Mouse (Mus musculus): ENCODE measurements at regions not wholly inside any gene's neighbourhood (a gene's known extent, or its start where the extent isn't known, plus 50 kb on each side); places are given as distances from the start of the nearest gene placed in this dataset.

DNA sequence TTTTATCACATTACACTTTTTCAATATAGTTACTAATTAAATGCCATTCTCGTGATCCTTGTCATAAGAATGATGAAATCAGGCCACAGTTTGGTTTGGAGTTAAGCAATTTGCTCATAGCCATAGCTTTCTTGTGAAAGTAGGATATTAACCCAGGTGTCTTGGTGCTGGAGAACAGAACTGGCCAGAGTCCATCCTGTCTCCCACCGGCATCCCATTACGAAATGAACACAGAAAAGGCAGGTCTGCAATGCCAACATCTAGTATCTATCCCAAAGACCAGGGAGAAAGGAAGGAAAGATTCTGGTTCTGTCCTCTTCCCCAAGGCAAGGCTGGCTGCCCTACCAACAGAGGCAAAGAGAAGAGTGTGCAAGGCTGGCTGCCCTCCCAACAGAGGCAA, 61.6 kb upstream of the Avpr1a start:
- DNase-seq (ENCODE audit: low spot score in 2 of 2): no peak

DNA sequence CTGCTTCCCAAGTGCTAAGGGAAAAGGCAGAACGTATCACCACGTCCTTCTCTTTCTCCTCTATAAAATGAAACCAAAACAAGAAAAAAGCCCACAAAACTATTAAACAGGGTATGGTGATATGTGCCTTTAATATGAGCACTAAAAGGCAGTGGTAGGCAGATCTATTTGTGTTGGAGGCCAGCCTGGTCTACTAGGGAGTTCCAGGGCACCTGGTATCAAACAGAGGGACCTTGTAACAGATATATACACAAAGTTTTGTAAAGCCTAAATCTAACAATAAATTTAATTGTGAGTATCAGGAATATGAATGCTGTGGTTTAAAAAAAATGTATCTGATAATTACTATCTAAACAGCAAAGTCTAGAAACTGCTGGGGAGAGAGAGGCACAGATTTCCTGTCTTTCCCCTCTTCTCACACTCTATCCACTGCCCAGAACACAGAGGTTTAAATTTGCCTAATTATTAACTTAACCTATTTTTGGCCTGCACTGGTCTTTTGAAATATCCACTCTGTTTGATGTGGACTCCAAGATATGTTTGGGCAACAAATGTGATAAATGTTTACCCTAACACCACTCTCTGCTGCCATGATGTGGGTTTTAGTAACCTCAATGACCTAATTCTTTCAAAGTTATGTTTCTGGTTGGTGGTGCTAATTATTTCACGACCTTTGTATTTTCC, 68.5 kb upstream of the Avpr1a start:
- no peak for DNase-seq (ENCODE audit: low spot score in 2 of 2)

DNA sequence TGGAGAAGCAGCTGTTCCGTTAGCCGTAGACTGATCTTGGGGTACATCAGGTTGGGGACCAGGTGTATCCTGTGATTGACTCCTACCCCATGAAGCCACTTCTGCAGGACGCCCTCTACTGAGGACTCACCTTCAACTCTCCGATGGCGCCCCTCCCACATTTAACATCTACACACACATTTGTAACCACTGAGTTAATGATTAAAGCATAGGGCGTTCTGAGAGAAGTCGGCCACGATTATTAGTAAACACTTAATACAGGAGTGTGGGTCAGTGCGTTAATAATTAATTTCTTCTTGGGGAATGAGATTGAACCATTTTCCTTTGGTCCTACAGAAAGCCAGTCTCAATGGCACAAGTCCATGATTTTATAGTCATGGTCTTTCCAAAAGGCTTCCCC, 105.0 kb upstream of the Avpr1a start:
- no peak for DNase-seq (ENCODE audit: low spot score in 2 of 2)

DNA sequence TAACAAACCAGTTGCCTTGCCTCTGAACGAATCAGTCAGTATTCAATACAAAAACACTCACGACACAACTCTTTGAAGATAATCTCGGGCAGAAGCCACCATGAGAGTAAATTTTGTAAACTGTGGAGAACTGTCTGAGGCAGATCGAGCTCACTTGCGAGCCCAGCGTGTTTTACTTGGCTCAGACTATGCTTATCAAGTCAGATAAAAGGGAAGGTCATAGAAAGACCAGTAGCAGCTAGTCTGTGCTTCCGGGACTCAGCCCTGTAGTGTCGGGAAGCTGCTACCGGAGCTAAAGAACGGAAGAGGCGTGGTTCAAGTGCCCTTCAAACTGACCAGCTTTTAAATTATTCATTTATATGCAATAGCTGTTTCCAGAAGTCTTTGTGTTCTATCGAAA, 105.9 kb upstream of the Avpr1a start:
- no peak for DNase-seq (ENCODE audit: low spot score in 2 of 2)

DNA sequence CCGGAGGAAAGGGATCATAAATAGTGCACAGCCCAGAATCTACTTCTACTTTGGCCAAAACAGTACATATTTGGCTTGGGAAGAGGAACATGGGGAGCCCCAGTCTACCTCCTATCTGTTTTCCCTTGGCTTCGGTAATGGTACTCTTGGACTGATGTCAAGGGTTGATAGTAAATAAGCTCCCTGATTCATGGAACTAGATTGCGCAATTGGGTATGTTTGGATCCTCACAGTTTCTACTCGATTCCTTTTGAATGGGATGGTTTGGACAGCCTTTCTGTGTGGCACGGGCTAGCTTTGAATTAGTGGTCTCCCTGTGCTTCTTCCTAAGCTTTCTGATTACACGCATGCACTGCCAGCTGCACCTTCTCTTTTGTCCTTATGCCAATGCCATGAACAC, 121.4 kb upstream of the Avpr1a start:
- no peak for DNase-seq (ENCODE audit: low spot score in 2 of 2)

DNA sequence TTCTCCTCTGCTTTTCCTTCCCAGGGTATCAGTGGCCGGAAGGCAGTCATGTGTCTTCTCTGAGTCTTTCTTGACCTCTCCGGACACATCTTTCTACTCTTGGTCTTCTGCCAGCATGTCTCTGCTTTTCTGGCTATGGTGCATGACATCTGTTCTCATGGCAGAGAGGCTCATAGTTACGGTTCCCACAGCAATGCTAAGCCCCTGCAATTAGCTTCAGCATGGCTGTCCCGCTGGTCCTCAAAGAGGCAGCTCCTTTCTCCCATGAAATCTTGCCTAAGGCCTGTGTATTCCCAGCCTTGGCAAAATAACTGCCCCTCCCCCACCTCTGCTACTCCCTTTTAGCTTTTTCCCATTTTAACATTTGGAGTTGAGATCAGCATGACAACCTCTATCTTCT, 129.4 kb upstream of the Avpr1a start:
- no peak for DNase-seq (ENCODE audit: low spot score in 2 of 2)

DNA sequence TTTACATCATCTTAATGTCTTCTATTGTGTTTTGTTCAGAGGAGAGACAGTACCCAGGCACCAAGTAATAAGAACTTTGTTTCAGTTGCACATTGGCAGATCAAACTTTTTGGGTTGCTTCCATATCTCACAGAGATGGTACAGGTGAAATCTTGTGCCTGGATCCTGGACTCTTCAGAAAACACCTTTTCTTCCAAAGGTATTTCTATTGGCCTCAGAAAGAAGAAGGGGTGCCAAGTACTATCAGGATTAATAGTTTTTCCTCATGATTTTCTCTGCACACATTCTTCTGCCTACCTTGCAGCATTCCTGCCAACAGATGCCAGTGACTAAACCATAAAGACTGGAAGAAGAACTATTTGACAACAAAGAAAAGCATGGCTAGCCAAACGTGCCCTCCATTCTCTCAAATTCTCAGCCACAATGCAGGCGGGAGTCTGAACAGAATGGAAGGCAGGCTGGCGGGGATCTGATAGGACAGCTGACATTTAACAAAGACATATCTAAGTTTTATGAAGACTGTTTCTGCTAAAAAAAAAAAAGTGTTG, 137.6 kb upstream of the Avpr1a start:
- no peak for DNase-seq (ENCODE audit: low spot score in 2 of 2)

DNA sequence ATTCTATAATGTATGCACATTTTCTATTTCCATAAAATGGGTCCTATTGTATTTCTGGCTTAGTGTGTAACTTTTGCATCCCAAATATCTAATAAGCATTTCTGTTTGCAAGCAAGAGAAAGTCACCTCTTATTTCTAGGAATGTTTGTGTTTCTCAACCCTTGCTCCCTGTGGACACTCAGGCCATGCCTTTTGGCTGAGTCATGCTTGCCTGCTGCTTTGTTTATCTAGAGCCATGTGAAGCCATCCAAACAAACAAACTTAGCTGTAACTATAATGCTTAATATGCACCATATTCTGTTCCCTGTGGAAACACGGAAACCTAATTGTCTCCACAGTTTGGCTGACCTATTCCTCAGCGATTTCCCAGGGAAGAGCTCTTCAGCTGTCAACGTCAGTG, 139.6 kb upstream of the Avpr1a start:
- DNase-seq (ENCODE audit: low spot score in 2 of 2): no peak

DNA sequence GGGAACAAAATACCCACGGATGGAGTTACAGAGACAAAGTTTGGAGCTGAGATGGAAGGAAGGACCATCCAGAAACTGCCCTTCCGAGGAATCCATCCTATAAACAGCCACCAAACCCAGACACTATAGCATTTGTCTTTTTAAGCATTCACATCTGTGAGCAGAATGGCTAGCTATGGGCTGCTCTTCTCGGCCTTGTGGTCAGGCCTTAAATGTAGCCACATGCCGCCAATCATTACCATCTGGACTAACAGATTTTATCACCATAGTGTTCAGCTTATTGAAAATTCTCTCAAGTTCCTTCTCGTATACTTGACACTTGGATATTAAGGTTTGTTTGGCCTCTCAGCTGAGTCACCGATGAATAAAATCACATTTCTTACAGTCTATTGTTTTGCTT, 146.0 kb upstream of the Avpr1a start:
- no peak for DNase-seq (ENCODE audit: low spot score in 2 of 2)

DNA sequence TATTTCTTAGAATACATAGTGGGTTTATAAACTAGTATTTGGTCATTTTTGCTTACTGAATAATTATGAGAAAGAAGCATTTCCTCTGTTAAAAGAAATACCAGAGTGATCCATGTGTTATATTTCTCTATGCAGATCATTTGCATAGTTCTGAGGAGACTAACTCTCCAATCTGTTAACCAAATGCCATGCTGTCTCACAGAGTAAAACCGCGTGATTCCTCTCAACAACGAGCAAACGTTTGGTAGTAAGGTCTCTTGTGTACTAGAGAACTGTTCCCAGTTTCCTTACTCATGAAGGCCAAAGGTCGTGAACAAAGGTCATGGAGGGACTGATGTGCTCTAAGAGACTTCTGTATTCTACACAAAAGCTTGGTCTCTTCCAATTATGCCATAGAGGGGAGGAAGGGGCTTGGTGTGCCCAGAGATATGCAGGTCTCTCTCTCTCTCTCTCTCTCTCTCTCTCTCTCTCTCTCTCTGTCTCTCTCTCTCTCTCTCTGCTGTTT, 152.3 kb upstream of the Avpr1a start:
- DNase-seq (ENCODE audit: low spot score in 2 of 2): no peak

DNA sequence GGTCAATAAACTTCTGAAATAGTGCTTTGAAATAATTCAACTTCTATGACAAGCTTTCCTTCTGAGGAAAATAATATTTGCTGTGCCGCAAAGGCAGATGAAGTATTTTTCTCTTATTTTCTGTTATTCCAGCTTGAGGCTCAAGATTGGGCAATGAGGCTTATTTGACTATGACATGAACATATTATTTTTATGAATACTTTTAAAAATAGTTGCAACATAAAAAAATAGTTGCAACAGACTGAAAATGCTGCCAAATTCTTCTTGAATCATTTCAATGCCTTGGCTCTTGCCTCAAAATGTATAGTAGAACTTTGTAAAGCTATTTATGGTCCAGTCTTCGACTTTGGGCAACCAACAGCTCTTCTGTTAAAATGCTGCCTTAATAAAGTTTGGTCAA, 156.7 kb upstream of the Avpr1a start:
- DNase-seq (ENCODE audit: low spot score in 2 of 2): no peak

DNA sequence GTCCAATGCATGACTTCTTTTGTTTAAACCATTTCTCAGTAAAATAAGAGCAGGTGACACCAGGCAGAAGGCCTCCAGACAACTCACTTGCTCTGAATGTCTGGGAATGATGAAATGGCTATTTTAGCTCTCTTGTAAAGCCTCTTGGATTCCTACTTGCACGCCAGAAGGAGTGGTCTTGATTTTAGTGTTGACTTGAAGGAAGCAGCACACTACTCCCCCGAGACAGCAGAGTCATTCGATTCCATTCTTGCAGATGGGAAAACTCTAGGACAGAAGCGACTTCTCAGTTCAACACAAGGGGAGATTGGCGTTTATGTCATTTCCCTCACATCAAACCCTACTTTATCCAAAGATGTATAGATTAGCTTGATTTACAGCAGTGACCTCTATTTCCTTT, 157.2 kb upstream of the Avpr1a start:
- no peak for DNase-seq (ENCODE audit: low spot score in 2 of 2)

DNA sequence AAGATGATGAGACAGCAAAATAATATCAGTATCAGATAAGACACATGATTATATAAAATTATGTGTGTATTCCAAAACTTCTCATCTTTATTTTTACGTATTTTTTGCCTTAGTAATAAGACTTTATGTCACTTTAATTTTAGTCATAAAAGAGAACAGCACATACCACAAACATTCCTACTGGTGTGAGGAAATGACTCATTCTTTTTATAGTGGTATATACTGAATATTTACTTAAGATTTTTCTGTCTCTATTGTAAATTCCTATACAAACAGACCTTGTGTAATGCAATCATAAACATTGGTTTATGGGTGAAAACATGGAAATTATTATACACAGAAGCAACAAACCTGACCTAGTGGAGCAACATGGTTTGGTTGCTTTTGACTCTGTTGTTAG, 173.4 kb upstream of the Avpr1a start:
- no peak for DNase-seq (ENCODE audit: low spot score in 2 of 2)

DNA sequence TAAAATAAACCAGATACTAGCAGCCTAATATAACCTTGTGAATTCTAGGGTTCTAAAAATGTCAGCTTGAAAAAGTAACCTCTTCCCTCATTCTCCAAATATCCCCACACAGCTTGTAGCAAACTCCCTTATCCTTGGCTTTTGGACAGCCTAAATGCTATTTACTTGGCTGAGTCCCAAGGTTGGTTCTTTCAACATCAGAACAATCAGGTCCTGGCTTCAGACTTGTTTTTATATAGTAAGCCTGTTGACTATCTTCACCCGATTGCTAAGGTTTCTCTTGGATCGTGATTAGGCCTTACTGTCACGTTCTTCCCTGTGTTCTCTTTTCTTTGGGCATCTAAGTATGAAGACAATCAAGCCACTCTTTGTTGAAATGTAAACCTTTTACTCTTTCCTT, 174.1 kb upstream of the Avpr1a start:
- DNase-seq (ENCODE audit: low spot score in 2 of 2): no peak

DNA sequence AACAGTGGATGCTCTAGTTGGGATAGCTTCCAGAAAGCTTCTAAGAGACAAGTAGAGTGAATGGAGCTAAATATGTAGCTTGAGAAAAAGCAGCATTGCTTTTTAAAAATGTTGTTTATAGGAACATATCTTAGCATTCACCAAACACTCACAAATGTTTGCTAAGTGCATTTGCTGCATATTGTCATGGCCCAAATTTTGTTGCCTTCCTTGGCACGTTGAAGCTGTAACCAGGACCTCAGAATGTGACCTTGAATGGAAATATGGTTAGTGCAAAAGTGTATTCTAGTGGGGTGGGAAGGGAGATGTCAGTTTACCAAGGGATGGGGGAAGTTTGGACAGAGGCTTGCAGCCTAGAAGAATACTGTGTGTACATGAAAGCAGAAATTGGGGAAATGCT, 166.9 kb upstream of the Rxylt1 start:
- DNase-seq (ENCODE audit: low spot score in 2 of 2): no peak

DNA sequence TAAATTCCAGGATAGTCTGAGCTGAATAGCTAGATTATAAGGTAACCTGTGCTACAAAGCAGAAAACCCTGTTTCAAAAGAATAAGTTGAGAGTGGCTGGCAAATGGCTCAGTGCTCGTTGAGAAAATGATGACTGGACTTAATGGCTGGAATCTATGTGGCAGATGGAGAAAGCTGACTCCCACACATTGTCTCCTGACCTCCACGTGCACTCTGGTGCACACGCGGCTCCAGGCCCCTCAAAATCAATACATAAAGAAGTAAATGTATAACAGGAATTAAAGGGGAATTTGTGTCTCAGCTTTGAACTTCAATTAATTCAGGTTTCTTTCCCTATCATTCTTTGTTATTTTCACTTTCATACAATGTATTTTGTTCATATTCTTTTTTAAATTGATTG, 162.2 kb upstream of the Rxylt1 start:
- no peak for DNase-seq (ENCODE audit: low spot score in 2 of 2)

DNA sequence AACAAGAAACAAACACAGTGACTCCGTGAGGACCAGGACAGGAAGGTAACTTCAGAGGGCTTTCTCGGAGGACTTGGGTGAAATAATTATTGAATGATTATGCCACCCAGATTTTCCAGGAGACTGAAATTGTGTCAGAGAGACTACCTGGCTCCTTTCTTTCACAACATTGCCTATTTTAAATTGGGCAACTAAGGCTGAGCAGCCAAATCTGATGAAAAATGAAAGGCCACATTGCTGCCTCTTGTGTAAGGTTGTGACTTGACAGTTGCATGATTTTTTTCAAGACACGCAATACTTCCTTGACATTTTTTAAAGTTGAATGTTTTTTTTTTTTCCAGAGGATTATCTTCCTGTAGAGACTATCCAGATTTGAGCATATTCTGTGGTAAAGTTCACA, 161.5 kb upstream of the Rxylt1 start:
- DNase-seq (ENCODE audit: low spot score in 2 of 2): no peak

DNA sequence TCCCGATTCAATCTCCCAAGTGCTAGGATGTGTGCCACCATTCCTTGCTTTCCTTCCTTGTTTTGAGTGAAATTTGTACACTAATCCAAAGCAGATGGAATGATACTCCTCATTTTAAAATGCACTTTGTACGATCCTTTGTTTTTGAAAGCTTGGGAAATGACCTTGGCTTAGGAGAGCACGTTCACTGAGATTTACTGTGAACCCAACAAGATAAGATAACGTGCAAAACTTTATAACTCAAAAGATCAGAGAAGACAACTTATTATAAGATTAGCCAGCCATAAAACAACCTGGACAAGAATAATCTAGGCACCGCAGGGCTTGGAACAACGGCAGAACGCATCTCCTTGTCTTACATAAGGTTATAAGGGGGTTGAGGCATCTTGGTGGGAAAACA, 134.6 kb upstream of the Rxylt1 start:
- no peak for DNase-seq (ENCODE audit: low spot score in 2 of 2)

DNA sequence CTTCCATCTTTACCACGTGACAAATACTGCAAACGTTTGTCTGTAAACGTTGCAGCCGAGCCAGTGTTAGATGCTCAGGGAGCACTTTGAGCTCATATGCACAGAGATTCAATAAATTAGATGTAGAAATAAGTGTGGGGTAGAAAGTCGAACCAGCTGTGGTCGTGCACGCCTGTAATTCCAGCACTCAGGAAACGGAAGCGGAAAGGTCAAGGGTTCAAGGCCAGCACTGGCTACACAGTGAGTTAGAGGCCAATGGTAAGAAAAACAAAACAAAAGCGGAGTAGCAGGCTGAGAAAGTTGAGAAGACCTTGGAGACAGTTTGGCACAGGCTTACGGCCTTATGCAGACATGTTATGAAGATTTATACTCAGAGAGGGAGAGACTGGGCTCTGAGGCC, 133.6 kb upstream of the Rxylt1 start:
- no peak for DNase-seq (ENCODE audit: low spot score in 2 of 2)

DNA sequence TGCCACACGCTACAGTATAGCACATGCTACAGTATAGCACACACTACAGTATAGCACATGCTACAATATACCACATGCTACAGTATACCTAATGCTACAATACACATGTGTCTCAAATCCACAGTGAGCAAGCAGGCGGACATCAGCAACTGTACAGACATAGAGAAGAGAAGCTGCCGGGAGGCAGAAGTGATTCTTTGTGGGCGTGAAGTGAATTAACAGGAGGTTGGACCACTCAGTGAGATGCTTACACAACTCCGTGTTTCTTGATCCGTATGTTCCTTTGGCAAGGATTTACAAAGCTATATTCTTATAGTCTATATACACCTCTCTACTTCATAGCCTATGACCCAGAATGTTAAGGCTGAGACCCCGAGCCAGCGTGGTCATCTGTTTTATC, 128.5 kb upstream of the Rxylt1 start:
- DNase-seq (ENCODE audit: low spot score in 2 of 2): no peak

DNA sequence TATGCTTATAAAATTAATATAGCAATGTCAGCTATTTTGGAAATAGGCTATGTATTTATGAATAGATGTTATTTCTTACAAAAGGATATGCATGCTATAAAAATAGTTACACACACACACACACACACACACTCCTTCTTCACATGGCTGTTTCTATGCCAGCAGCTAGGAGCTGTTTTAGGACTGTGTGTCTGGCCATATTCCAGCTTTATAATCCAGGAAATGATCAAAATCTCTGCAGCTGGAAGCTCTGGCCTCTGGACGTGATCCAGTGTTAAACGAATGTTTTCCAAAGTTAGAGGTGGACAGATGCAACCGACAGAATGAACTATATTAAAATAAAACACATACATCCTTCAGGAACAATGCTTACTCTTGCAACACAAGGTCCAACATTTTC, 125.9 kb upstream of the Rxylt1 start:
- DNase-seq (ENCODE audit: low spot score in 2 of 2): no peak

DNA sequence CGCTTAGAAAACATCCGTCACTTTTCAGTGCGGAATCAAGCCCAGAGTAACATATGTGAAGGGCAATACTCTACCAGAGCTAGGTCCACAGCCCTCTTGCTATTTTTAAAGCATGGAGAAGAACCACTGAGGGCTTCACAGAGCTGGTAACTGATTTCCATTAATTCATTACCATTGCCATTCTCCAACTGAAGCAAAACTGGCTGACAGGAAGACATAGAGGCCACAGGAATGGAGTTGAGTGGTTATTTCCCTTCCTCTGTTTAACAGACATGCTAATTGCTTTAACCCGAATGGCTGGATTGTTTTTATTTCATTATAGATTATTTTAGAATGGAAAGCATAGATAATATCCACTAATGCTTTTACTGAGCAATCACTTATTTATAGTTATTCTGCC, 120.4 kb upstream of the Rxylt1 start:
- DNase-seq (ENCODE audit: low spot score in 2 of 2): no peak

DNA sequence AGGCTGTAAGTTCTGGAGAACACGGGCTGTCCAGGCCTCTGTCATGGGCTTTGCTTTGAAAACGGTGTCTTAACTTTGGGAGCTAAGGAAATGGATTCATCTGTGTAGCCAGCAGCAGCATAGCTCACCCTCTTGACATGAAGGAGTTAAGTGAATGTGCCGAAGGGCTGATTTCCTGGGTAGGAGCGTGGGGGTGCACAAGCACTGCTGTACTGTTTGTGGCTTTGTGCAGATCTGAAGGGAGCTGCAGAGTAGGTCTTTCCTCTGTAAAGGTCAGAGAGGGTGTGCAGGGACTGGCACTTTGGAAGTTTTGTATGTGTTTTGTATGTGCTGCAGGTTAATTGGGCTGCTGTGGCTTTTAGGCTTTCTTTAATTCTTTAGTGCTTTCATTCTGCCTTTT, 102.6 kb upstream of the Rxylt1 start:
- DNase-seq (ENCODE audit: low spot score in 2 of 2): no peak

DNA sequence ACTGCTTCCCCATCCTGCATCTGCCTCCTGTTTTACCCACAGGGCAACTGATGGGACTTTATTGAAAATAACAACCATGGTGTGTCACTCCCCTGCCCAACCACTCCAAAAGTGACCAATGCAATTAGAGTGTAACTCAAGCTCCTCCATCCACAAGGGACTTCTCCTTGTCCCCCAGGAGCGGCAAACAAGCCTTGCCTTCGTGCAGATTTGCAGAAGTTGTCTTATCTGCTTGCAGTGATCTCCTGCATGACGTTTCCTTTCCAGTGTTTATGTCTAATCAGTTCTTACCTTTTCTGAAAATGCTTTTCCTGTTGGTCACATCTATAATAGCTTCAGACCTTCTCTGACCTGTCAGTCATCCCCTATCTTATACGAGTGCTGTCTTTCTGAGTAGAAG, 100.5 kb upstream of the Rxylt1 start:
- DNase-seq (ENCODE audit: low spot score in 2 of 2): no peak

Measured in layer of hippocampus, adult 8-10 months (tissue).